Mouse (Mus musculus): ENCODE data around the gene Cnot9.
"Not testable (repeated sequence)": the region's sequence is repeated elsewhere in the genome, so short reads cannot be mapped to it uniquely, and the experiment has no call there.

- TF ChIP-seq CTCF (IDR thresholded peaks at IDR 0.05; ENCODE audit: control insufficient read depth, insufficient read depth, insufficient replicate concordance, low read depth, low read length); POLR2A (IDR thresholded peaks at IDR 0.05; ENCODE audit: control insufficient read depth, low read depth, low read length): not testable (repeated sequence)
Measured at GRCm38 (mm10) chr1:74512999-74513398, 7.1 kb downstream of the Cnot9 start.
